Mouse (Mus musculus) embryonic fibroblast, embryonic 13.5 days (primary cell): ENCODE measurements around the gene Myocd.

Source experiments
- CTCF ChIP-seq: IDR thresholded peaks from 2 replicates; pipeline ENCODE4 v1.5.1; 2011; ENCODE audit warnings: mild to moderate bottlenecking, control low read depth, low read length, moderate library complexity, borderline replicate concordance; ENCODE audit not compliant: insufficient read depth
- POLR2A ChIP-seq: IDR thresholded peaks from 2 replicates; pipeline ENCODE4 v1.6.1; 2011; ENCODE audit warnings: low read depth, mild to moderate bottlenecking, control low read depth, low read length, moderate library complexity

- no peak for TF ChIP-seq CTCF
- TF ChIP-seq POLR2A, result no peak
Observed at GRCm38 (mm10) chr11:65287706-65288105, 17.9 kb upstream of the Myocd start.
